Mouse (Mus musculus): ENCODE measurements at regions not wholly inside any gene's neighbourhood (a gene's known extent, or its start where the extent isn't known, plus 50 kb on each side); places are given as distances from the start of the nearest gene placed in this dataset.

GRCm38 (mm10) chr14:31908591-31908990 is 78.1 kb upstream of the Ankrd28 start:
- TF ChIP-seq CTCF (IDR thresholded peaks at IDR 0.05; ENCODE audit: control insufficient read depth, insufficient read depth, insufficient read length) (no peak), USF1 (IDR thresholded peaks at IDR 0.05; ENCODE audit: low read depth) (no peak), CEBPB (IDR thresholded peaks at IDR 0.05; ENCODE audit: low read depth) (no peak), MAX (IDR thresholded peaks at IDR 0.05) (no peak), MYOG (IDR thresholded peaks at IDR 0.05; ENCODE audit: control insufficient read depth, extremely low read depth, insufficient read length) (no peak)

All from C2C12 (cell line).